10 mouse cellular contexts compared by ENCODE assay signal in the genomic region with DNA sequence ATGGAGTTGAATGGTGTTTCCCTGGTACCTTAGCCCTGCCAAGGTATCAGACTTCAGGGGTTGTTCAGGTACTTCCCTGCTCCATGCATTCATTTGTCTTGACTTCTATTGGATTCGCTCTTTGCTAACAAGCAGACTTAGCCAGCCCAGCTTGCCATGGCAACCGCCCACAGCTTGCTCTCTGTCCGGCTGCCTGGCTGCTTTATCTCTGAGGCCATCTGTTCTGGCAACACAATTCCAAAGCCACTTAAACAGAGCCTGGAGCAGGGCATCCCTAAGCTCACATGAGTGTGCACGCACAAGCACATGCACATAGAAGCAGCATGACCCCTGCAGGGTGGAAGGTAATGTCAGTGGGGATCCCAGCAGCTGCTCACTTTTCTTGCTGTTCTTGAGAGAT. TPM values are rescaled to one million over a fixed set of nuclear protein-coding genes. Genes with fewer than 3 reads are reported as not detected.
DNase-seq lines count a peak whose midpoint lies in the region; ATAC-seq and TF ChIP-seq lines count a peak whose summit lies in the region.
"Had no signal": no experiment of that assay in that cellular context is flagged by ENCODE, and none has a peak within 500 bp of the region (broad histone marks: within the 10 kb centered on the region; RNA-seq: fewer than 3 reads in every experiment).

No protein-coding gene starts in this region.

- H3K4me2 ChIP-seq in forebrain, postnatal 0 days (ENCODE audit: low read depth) = no peak overlapping the region
- H3K4me2 ChIP-seq: lung, embryonic 14.5 days had no signal

- H3K4me1 ChIP-seq in forebrain, postnatal 0 days (ENCODE audit: insufficient read depth) = peaks cover 18% of the 10 kb centered on the region
- no peaks in the 10 kb centered on the region for H3K4me1 ChIP-seq in kidney, adult 2 months (ENCODE audit: control insufficient read depth, insufficient read depth, low read length)

- no peak for TF ChIP-seq CTCF in forebrain, postnatal 0 days (IDR thresholded peaks at IDR 0.05; ENCODE audit: low read depth)
- TF ChIP-seq CTCF in kidney, adult 2 months (conservative IDR thresholded peaks at IDR 0.05; ENCODE audit: insufficient read depth, insufficient read length, low read depth, low read length) = no peak

- no peak for TF ChIP-seq POLR2A in kidney, adult 2 months (IDR thresholded peaks at IDR 0.05; ENCODE audit: low read depth, low read length)

- peak; percentile 38 for DNase-seq in adrenal gland, postnatal 14 days
- no peak for DNase-seq in adrenal gland, postnatal 36 days
- peak; percentile 74 for DNase-seq in forebrain, postnatal 0 days
- DNase-seq in left cerebral cortex, postnatal 4 days = peak; percentile 88
- peak; percentile 37 for DNase-seq in right cerebral cortex, postnatal 25 days
- DNase-seq in kidney, adult 2 months = no peak
- DNase-seq in heart, postnatal 14 days = no peak
- no peak for DNase-seq in thymus, adult 18-20 months
- DNase-seq: lung, embryonic 14.5 days; thymus, postnatal 14 days had no signal

- no peaks in the 10 kb centered on the region for H3K27me3 ChIP-seq in forebrain, postnatal 0 days (ENCODE audit: insufficient read depth, low read length)
- H3K27me3 ChIP-seq in kidney, adult 2 months (replicated peaks; ENCODE audit: control insufficient read depth, insufficient read depth, low read length) = no peaks in the 10 kb centered on the region

- H3K9me3 ChIP-seq in forebrain, postnatal 0 days (ENCODE audit: low read length) = no peaks in the 10 kb centered on the region

- H3K4me3 ChIP-seq in forebrain, postnatal 0 days (ENCODE audit: low read depth, low read length) = no peak overlapping the region
- no peak overlapping the region for H3K4me3 ChIP-seq in kidney, adult 2 months (ENCODE audit: insufficient read depth, low read depth, low read length)

- H3K36me3 ChIP-seq in forebrain, postnatal 0 days (ENCODE audit: insufficient read depth) = no peaks in the 10 kb centered on the region
- H3K36me3 ChIP-seq in kidney, adult 2 months (ENCODE audit: control insufficient read depth, insufficient read depth, low read length) = no peaks in the 10 kb centered on the region

- H3K27ac ChIP-seq in forebrain, postnatal 0 days (ENCODE audit: low read depth, low read length) = no peak overlapping the region
- no peak overlapping the region for H3K27ac ChIP-seq in kidney, adult 2 months (ENCODE audit: insufficient read depth, low read depth, low read length)

- WGBS in forebrain, postnatal 0 days = 12% methylated on average over 4 of the region's 4 CpGs
- 50% methylated on average over 4 of the region's 4 CpGs for WGBS in kidney, adult 2 months

- peak; percentile 86 for ATAC-seq in forebrain, postnatal 0 days

- intact Hi-C loops in left cerebral cortex, postnatal 4 days (cut with DNase I) = no loop called here
- intact Hi-C loops in heart, postnatal 14 days (cut with DNase I) = no loop called here

- no peak overlapping the region for H3K9ac ChIP-seq in forebrain, postnatal 0 days
- H3K9ac ChIP-seq: lung, embryonic 14.5 days had no signal

RNA-seq across cellular contexts. Expression of a gene that starts 4.1 kb away (rescaled TPM):
- total RNA-seq in adrenal gland, postnatal 14 days (2021) = 4.1 and 5.2 TPM in 2 replicates
- 1 to 10 TPM; 2.7 to 3.7 TPM for total RNA-seq in adrenal gland, postnatal 36 days (2021)
- total RNA-seq in forebrain, postnatal 0 days (2014; rRNA removed) = 39.0 and 55.0 TPM in 2 replicates
- 4.0 and 6.7 TPM in 2 replicates for polyA plus RNA-seq in forebrain, postnatal 0 days (2015; fragmentation: Nextera tagmentation; extraction: Ambion mirVana)
- 10 to 100 TPM; 35.7 to 37.7 TPM for total RNA-seq in left cerebral cortex, postnatal 4 days (2021)
- polyA plus RNA-seq in kidney, adult 2 months (2012; rRNA removed) = 0.08 and 0.13 TPM in 2 replicates
- total RNA-seq in heart, postnatal 14 days (2021) = not detected

RNA-seq across cellular contexts. Expression of a gene that starts 44.2 kb away (rescaled TPM):
- 1.5 and 2.7 TPM in 2 replicates for total RNA-seq in adrenal gland, postnatal 14 days (2021)
- 1 to 10 TPM in 1 of 2 experiments, under 1 TPM in 1; 0.63 to 1.3 TPM for total RNA-seq in adrenal gland, postnatal 36 days (2021)
- 114 and 134 TPM in 2 replicates for total RNA-seq in forebrain, postnatal 0 days (2014; rRNA removed)
- 51.3 and 62.5 TPM in 2 replicates for polyA plus RNA-seq in forebrain, postnatal 0 days (2015; fragmentation: Nextera tagmentation; extraction: Ambion mirVana)
- total RNA-seq in left cerebral cortex, postnatal 4 days (2021) = 10 to 100 TPM; 73.1 to 73.8 TPM
- 0.12 and 0.27 TPM in 2 replicates for polyA plus RNA-seq in kidney, adult 2 months (2012; rRNA removed)
- total RNA-seq in heart, postnatal 14 days (2021) = not detected

Comparison
In these comparisons a context has a peak if more than half of its experiments do, and no peak if none do; other contexts are left out.
1. DNase-seq: peak in adrenal gland, postnatal 14 days (single experiment), forebrain, postnatal 0 days (single experiment), left cerebral cortex, postnatal 4 days (single experiment) and right cerebral cortex, postnatal 25 days (single experiment); none in adrenal gland, postnatal 36 days (0 of 2), kidney, adult 2 months (single experiment), heart, postnatal 14 days (0 of 2) and thymus, adult 18-20 months (0 of 2).
2. RNA of a gene that starts 44.2 kb away (total RNA-seq): 114 to 134 TPM in forebrain, postnatal 0 days and 73.1 to 73.8 TPM in left cerebral cortex, postnatal 4 days; 1.5 to 2.7 TPM in adrenal gland, postnatal 14 days, 0.63 to 1.3 TPM in adrenal gland, postnatal 36 days and not detected in heart, postnatal 14 days; every median in the first group is over 10 times any median in the second.